Mouse (Mus musculus) limb, embryonic 14.5 days (tissue): ENCODE results near the gene Prf1. TPM values are rescaled to one million over a fixed set of nuclear protein-coding genes. Genes with fewer than 3 reads are reported as not detected.

ENCODE experiments used
- ATAC-seq: fragments of 200-750 bp; cut with Nextera tagmentation; 2 replicates; pipeline ENCODE4 v1.8.0; 2017; ENCODE audit warnings: low read depth, moderate number of reproducible peaks, moderate TSS enrichment; ENCODE audit not compliant: low FRiP score
- DNase-seq: peaks from one replicate; pipeline ENCODE4 v3.0.0-alpha.2; 2015; ENCODE audit warnings: low spot score
- H3K27ac ChIP-seq: fragments of 300-500 bp; sonication (generic); replicated peaks from 2 replicates; pipeline ENCODE4 v1.5.1; 2014; ENCODE audit warnings: low read depth, mild to moderate bottlenecking, low read length, moderate library complexity, mixed read lengths
- H3K27me3 ChIP-seq: fragments of 300-500 bp; sonication (generic); 2 replicates; pipeline ENCODE4 v1.6.1; 2014; ENCODE audit warnings: low read length, mixed read lengths; ENCODE audit not compliant: control insufficient read depth, insufficient read depth
- H3K36me3 ChIP-seq: fragments of 300-500 bp; sonication (generic); 2 replicates; pipeline ENCODE4 v1.6.1; 2014; ENCODE audit warnings: mild to moderate bottlenecking, low read length, moderate library complexity, mixed read lengths; ENCODE audit not compliant: control insufficient read depth, insufficient read depth
- H3K4me1 ChIP-seq: fragments of 300-500 bp; sonication (generic); 2 replicates; pipeline ENCODE4 v1.6.1; 2014; ENCODE audit warnings: antibody characterized with exemption, low read length, mixed read lengths; ENCODE audit not compliant: control insufficient read depth, insufficient read depth
- H3K4me2 ChIP-seq: fragments of 300-500 bp; sonication (generic); replicated peaks from 2 replicates; pipeline ENCODE4 v1.6.1; 2014; ENCODE audit warnings: low read depth, mild to moderate bottlenecking, low read length, moderate library complexity; ENCODE audit not compliant: severe bottlenecking
- H3K4me3 ChIP-seq: fragments of 300-500 bp; sonication (generic); replicated peaks from 2 replicates; pipeline ENCODE4 v1.5.1; 2014; ENCODE audit warnings: low read length
- H3K9ac ChIP-seq: fragments of 300-500 bp; sonication (generic); 2 replicates; pipeline ENCODE4 v1.6.1; 2014; ENCODE audit warnings: mild to moderate bottlenecking, low read depth, low read length, moderate library complexity; ENCODE audit not compliant: severe bottlenecking
- H3K9me3 ChIP-seq: fragments of 300-500 bp; sonication (generic); 2 replicates; pipeline ENCODE4 v1.6.1; 2016; ENCODE audit warnings: low read length; ENCODE audit not compliant: control insufficient read depth
- POLR2A ChIP-seq: fragments of 200-500 bp; IDR thresholded peaks from 2 replicates; pipeline ENCODE4 v1.8.0; 2012; ENCODE audit warnings: inconsistent platforms, mild to moderate bottlenecking, moderate library complexity, borderline replicate concordance; ENCODE audit not compliant: insufficient read depth, insufficient read length; ENCODE audit errors: extremely low read depth
- WGBS: fragments of 180-500 bp; shearing (Covaris S2); extraction: QIAGEN DNeasy Blood & Tissue Kit; methylation state at CpG from one replicate; pipeline ENCODE4 v1.1.7; 2014; 5-methylcytosine and 5-hydroxymethylcytosine counted together
- polyA plus RNA-seq, 2 experiments: library from polyadenylated mRNA; depleted of rRNA in 1 of 2; stranded (reverse) in 1 of 2; unstranded in 1 of 2; fragments of >200 nt; fragmentation: Nextera tagmentation in 1 of 2; extraction: Ambion mirVana in 1 of 2; gene quantifications; 2 replicates each; pipeline versions ENCODE4 v1.2.1 to v1.2.3; 2012 to 2014

The Prf1 gene
- polyA plus RNA-seq, 2 experiments: not detected

DNA sequence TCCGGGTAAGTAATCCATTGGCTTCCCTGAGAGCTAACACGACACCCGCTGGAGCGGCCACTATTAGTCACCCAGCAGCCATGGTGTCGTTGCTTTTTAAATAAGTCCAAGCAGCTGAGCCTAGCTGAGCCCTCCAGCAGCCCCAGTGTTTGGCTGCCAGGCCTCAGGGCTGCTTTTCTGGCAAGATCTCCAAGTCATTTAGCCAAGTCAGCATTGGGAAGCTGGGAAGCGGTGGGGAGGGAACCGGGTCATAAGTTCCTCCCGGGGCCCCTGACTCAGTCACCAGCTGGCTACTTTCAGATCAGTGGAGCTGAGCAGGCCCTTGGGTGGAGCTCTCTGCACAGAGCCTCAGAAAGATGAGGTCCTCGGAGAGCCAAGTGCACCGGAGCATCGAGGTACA, 12.4 kb upstream of the Prf1 start:
- no peaks in the 10 kb centered on the region for H3K9me3 ChIP-seq
- H3K9ac ChIP-seq: no peak overlapping the region
- H3K4me2 ChIP-seq: no peak overlapping the region
- H3K36me3 ChIP-seq: no peaks in the 10 kb centered on the region
- DNase-seq (peak; percentile 43), ATAC-seq (no peak)
- H3K27ac ChIP-seq: no peak overlapping the region; the same call in 1 of the 2 replicates
- 75% methylated on average over 11 of the region's 11 CpGs for WGBS
- no peaks in the 10 kb centered on the region for H3K27me3 ChIP-seq
- H3K4me1 ChIP-seq: peaks cover 10% of the 10 kb centered on the region; the same call in 1 of the 2 replicates
- H3K4me3 ChIP-seq: no peak overlapping the region
- TF ChIP-seq POLR2A: no peak

GRCm38 (mm10) chr10:61286246-61286645, 11.4 kb upstream of the Prf1 start:
- no peaks in the 10 kb centered on the region for H3K36me3 ChIP-seq
- H3K27me3 ChIP-seq: no peaks in the 10 kb centered on the region
- peak; percentile 63 for ATAC-seq
- peak overlapping the region; percentile 55 for H3K27ac ChIP-seq
- peaks cover 10% of the 10 kb centered on the region; the same call in 1 of the 2 replicates for H3K4me1 ChIP-seq
- DNase-seq: peak; percentile 47
- H3K9me3 ChIP-seq: no peaks in the 10 kb centered on the region
- TF ChIP-seq POLR2A: no peak
- no peak overlapping the region for H3K4me2 ChIP-seq
- H3K4me3 ChIP-seq: no peak overlapping the region
- 52% methylated on average over 7 of the region's 7 CpGs for WGBS
- H3K9ac ChIP-seq: no peak overlapping the region

- no peak for TF ChIP-seq POLR2A
- ATAC-seq (no peak), DNase-seq (no peak)
- H3K4me2 ChIP-seq: no peak overlapping the region
- no peak overlapping the region for H3K9ac ChIP-seq
- H3K27ac ChIP-seq: no peak overlapping the region
- no peaks in the 10 kb centered on the region for H3K27me3 ChIP-seq
- H3K9me3 ChIP-seq: no peaks in the 10 kb centered on the region
- H3K4me1 ChIP-seq: peaks cover 10% of the 10 kb centered on the region; the same call in 1 of the 2 replicates
- 83% methylated on average over 2 of the region's 2 CpGs for WGBS
- no peaks in the 10 kb centered on the region for H3K36me3 ChIP-seq
- H3K4me3 ChIP-seq: no peak overlapping the region
Observed at GRCm38 (mm10) chr10:61290016-61290415, 7.6 kb upstream of the Prf1 start.

DNA sequence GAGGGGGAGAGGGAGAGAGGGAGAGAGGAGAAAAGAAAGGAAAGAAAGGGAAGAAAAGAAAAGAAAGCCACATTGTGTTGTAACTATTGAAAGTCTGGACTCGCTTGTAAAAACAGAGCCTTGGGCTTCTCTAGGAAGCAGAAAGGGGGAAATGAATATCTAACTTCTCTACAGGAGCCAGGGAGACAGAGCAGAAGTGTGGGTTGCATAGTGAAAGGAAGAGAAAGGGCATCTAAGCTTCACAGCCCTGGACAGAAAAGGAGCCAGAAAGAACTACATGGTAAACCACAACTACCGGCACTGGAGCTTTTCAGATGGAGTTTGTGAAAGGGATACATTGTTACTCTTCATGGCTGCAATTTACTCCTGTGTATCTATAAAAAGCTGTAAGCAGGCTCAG, 7.2 kb upstream of the Prf1 start:
- Histone ChIP-seq H3K9ac (no peak overlapping the region), H3K4me1 (peaks cover 10% of the 10 kb centered on the region; the same call in 1 of the 2 replicates), H3K27ac (no peak overlapping the region), H3K27me3 (no peaks in the 10 kb centered on the region), H3K4me3 (no peak overlapping the region), H3K36me3 (no peaks in the 10 kb centered on the region), H3K4me2 (no peak overlapping the region), H3K9me3 (no peaks in the 10 kb centered on the region)
- DNase-seq: no peak
- 77% methylated on average over 2 of the region's 2 CpGs for WGBS
- no peak for TF ChIP-seq POLR2A
- no peak for ATAC-seq

GRCm38 (mm10) chr10:61294242-61294641, 3.4 kb upstream of the Prf1 start:
- 72% methylated on average over 8 of the region's 8 CpGs for WGBS
- ATAC-seq: no peak
- no peak for DNase-seq

More at GRCm38 (mm10) chr10:61294242-61294641, 3.4 kb upstream of the Prf1 start:
- no peaks in the 10 kb centered on the region for H3K27me3 ChIP-seq
- no peak overlapping the region for H3K4me3 ChIP-seq
- no peaks in the 10 kb centered on the region for H3K36me3 ChIP-seq
- no peak overlapping the region for H3K27ac ChIP-seq
- H3K9me3 ChIP-seq: no peaks in the 10 kb centered on the region
- H3K4me2 ChIP-seq: no peak overlapping the region
- H3K4me1 ChIP-seq: no peaks in the 10 kb centered on the region
- TF ChIP-seq POLR2A: no peak
- H3K9ac ChIP-seq: no peak overlapping the region
